Mouse (Mus musculus): ENCODE measurements around the gene Tut1.
A peak's percentile ranks its signal among the peaks of the same experiment; 100 is the strongest.

DNA sequence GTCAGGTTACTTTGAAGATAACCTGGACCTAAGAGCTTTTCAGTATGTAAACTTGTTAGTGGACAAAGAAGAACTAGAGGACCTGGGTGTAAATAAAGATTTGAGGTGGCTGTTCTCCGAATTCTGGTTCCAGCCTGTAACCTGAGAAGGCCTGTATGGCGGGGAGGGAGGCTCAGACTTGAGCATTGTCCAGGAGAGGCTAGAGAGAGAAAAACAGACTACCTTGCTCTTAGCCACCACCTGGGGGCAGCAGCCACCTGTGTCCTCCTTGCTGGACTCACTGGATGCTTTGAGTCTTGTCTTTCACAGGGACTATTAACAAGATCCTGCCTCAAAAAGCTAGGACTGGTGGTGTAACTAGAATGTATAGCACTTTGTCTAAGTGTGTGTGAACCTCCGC is 22.9 kb downstream of the Tut1 start:
- TF ChIP-seq CTCF (IDR thresholded peaks at IDR 0.05; ENCODE audit: borderline replicate concordance, insufficient read depth, low read depth, low read length) = peak; percentile 89
- no peak for TF ChIP-seq POLR2A (IDR thresholded peaks at IDR 0.05; ENCODE audit: borderline replicate concordance, insufficient read depth, low read length)
